Mouse (Mus musculus): Measurements from ENCODE around the gene Fam102a.

- no peak for TF ChIP-seq CTCF (IDR thresholded peaks at IDR 0.05; ENCODE audit: borderline replicate concordance, insufficient read depth, low read depth, low read length)
- TF ChIP-seq POLR2A (IDR thresholded peaks at IDR 0.05; ENCODE audit: borderline replicate concordance, insufficient read depth, low read length) = no peak
Observed at GRCm38 (mm10) chr2:32597699-32598098, 62.6 kb downstream of the Fam102a start.
